Mouse (Mus musculus): Measurements from ENCODE around the gene Glis1. TPM values are rescaled to one million over a fixed set of nuclear protein-coding genes. Genes with fewer than 3 reads are reported as not detected.

Glis1 gene
- polyA plus RNA-seq, 1 experiment from 2014 or later = 4.9 TPM

GRCm38 (mm10) chr4:107538116-107538515, 103.7 kb downstream of the Glis1 start:
- no peak for ATAC-seq (ENCODE audit: low FRiP score, low read depth)
- no peaks in the 10 kb centered on the region for H3K27me3 ChIP-seq (replicated peaks)
- no peak overlapping the region for H3K27ac ChIP-seq
- WGBS = 42% methylated on average over 13 of the region's 13 CpGs
- no peak overlapping the region for H3K9ac ChIP-seq
- H3K9me3 ChIP-seq = no peaks in the 10 kb centered on the region
- H3K4me2 ChIP-seq (replicated peaks) = no peak overlapping the region; the same call in 1 of the 2 replicates
- no peaks in the 10 kb centered on the region for H3K36me3 ChIP-seq
- H3K4me3 ChIP-seq = no peak overlapping the region
- peaks cover 13% of the 10 kb centered on the region; the same call in 1 of the 2 replicates for H3K4me1 ChIP-seq

- H3K27ac ChIP-seq = no peak overlapping the region
- no peak overlapping the region for H3K4me2 ChIP-seq (replicated peaks)
- no peak overlapping the region for H3K9ac ChIP-seq
- peaks cover 13% of the 10 kb centered on the region; the same call in 1 of the 2 replicates for H3K4me1 ChIP-seq
- no peaks in the 10 kb centered on the region for H3K27me3 ChIP-seq (replicated peaks)
- ATAC-seq (ENCODE audit: low FRiP score, low read depth) = no peak
- WGBS = 66% methylated on average over 3 of the region's 3 CpGs
- H3K9me3 ChIP-seq = no peaks in the 10 kb centered on the region
- H3K4me3 ChIP-seq = no peak overlapping the region
- no peaks in the 10 kb centered on the region for H3K36me3 ChIP-seq
Observed at GRCm38 (mm10) chr4:107538561-107538960, 104.2 kb downstream of the Glis1 start.

GRCm38 (mm10) chr4:107539021-107539420, 104.6 kb downstream of the Glis1 start:
- Histone ChIP-seq H3K4me2 (replicated peaks) (no peak overlapping the region), H3K4me1 (peaks cover 13% of the 10 kb centered on the region; the same call in 1 of the 2 replicates), H3K36me3 (no peaks in the 10 kb centered on the region), H3K27ac (no peak overlapping the region), H3K4me3 (no peak overlapping the region), H3K9ac (no peak overlapping the region), H3K9me3 (no peaks in the 10 kb centered on the region), H3K27me3 (replicated peaks) (no peaks in the 10 kb centered on the region)
- ATAC-seq (ENCODE audit: low FRiP score, low read depth) = no peak
- WGBS = 70% methylated on average over 3 of the region's 3 CpGs

- peaks cover 18% of the 10 kb centered on the region for H3K4me1 ChIP-seq
- H3K4me3 ChIP-seq = no peak overlapping the region
- no peaks in the 10 kb centered on the region for H3K27me3 ChIP-seq (replicated peaks)
- 72% methylated on average over 4 of the region's 4 CpGs for WGBS
- H3K4me2 ChIP-seq (replicated peaks) = no peak overlapping the region
- no peaks in the 10 kb centered on the region for H3K36me3 ChIP-seq
- no peak for ATAC-seq (ENCODE audit: low FRiP score, low read depth)
- H3K9ac ChIP-seq = no peak overlapping the region
- no peaks in the 10 kb centered on the region for H3K9me3 ChIP-seq
- no peak overlapping the region for H3K27ac ChIP-seq
Observed at GRCm38 (mm10) chr4:107541821-107542220, 107.4 kb downstream of the Glis1 start.

- no peaks in the 10 kb centered on the region for H3K36me3 ChIP-seq
- H3K4me1 ChIP-seq = peaks cover 7% of the 10 kb centered on the region
- no peak overlapping the region for H3K27ac ChIP-seq
- H3K9me3 ChIP-seq = no peaks in the 10 kb centered on the region
- H3K27me3 ChIP-seq (replicated peaks) = no peaks in the 10 kb centered on the region
- no peak for ATAC-seq (ENCODE audit: low FRiP score, low read depth)
- no peak overlapping the region for H3K4me3 ChIP-seq
- 85% methylated on average over 5 of the region's 5 CpGs for WGBS
- no peak overlapping the region for H3K9ac ChIP-seq
- H3K4me2 ChIP-seq (replicated peaks) = no peak overlapping the region
Observed at GRCm38 (mm10) chr4:107544843-107545242, 110.5 kb downstream of the Glis1 start.

- WGBS = 87% methylated on average over 1 of the region's 1 CpGs
- Histone ChIP-seq H3K9me3 (no peaks in the 10 kb centered on the region), H3K27ac (no peak overlapping the region), H3K4me1 (peaks cover 7% of the 10 kb centered on the region), H3K36me3 (no peaks in the 10 kb centered on the region), H3K4me3 (no peak overlapping the region), H3K9ac (no peak overlapping the region), H3K27me3 (replicated peaks) (no peaks in the 10 kb centered on the region), H3K4me2 (replicated peaks) (no peak overlapping the region)
- ATAC-seq (ENCODE audit: low FRiP score, low read depth) = no peak
Observed at GRCm38 (mm10) chr4:107545726-107546125, 111.3 kb downstream of the Glis1 start.

- H3K9me3 ChIP-seq = no peaks in the 10 kb centered on the region
- WGBS = 33% methylated on average over 8 of the region's 8 CpGs
- H3K36me3 ChIP-seq = no peaks in the 10 kb centered on the region
- no peak overlapping the region for H3K27ac ChIP-seq
- peaks cover 7% of the 10 kb centered on the region for H3K4me1 ChIP-seq
- H3K9ac ChIP-seq = no peak overlapping the region
- H3K4me2 ChIP-seq (replicated peaks) = no peak overlapping the region
- 0 out of 2 replicates have a peak, but pooled peaks have one; percentile 25 for ATAC-seq (ENCODE audit: low FRiP score, low read depth)
- H3K4me3 ChIP-seq = no peak overlapping the region
- H3K27me3 ChIP-seq (replicated peaks) = no peaks in the 10 kb centered on the region
Observed at GRCm38 (mm10) chr4:107546525-107546924, 112.1 kb downstream of the Glis1 start.

GRCm38 (mm10) chr4:107550096-107550495, 115.7 kb downstream of the Glis1 start:
- H3K9me3 ChIP-seq = no peaks in the 10 kb centered on the region
- H3K27ac ChIP-seq = no peak overlapping the region
- no peaks in the 10 kb centered on the region for H3K36me3 ChIP-seq
- no peaks in the 10 kb centered on the region for H3K27me3 ChIP-seq (replicated peaks)
- no peak overlapping the region for H3K4me2 ChIP-seq (replicated peaks)
- no peak overlapping the region for H3K9ac ChIP-seq
- no peak for ATAC-seq (ENCODE audit: low FRiP score, low read depth)
- no peak overlapping the region for H3K4me3 ChIP-seq
- 88% methylated on average over 10 of the region's 10 CpGs for WGBS
- H3K4me1 ChIP-seq = peaks cover 7% of the 10 kb centered on the region

GRCm38 (mm10) chr4:107550546-107550945, 116.2 kb downstream of the Glis1 start:
- Histone ChIP-seq H3K4me3 (no peak overlapping the region), H3K4me1 (peaks cover 7% of the 10 kb centered on the region), H3K27me3 (replicated peaks) (no peaks in the 10 kb centered on the region), H3K9ac (no peak overlapping the region), H3K9me3 (no peaks in the 10 kb centered on the region), H3K36me3 (no peaks in the 10 kb centered on the region), H3K27ac (no peak overlapping the region), H3K4me2 (replicated peaks) (no peak overlapping the region)
- 88% methylated on average over 3 of the region's 3 CpGs for WGBS
- no peak for ATAC-seq (ENCODE audit: low FRiP score, low read depth)

GRCm38 (mm10) chr4:107552696-107553095, 118.3 kb downstream of the Glis1 start:
- Histone ChIP-seq H3K4me3 (no peak overlapping the region), H3K27ac (no peak overlapping the region), H3K4me1 (no peaks in the 10 kb centered on the region), H3K4me2 (replicated peaks) (no peak overlapping the region), H3K27me3 (replicated peaks) (no peaks in the 10 kb centered on the region), H3K9me3 (no peaks in the 10 kb centered on the region), H3K9ac (no peak overlapping the region), H3K36me3 (no peaks in the 10 kb centered on the region)
- 83% methylated on average over 5 of the region's 5 CpGs for WGBS
- ATAC-seq (ENCODE audit: low FRiP score, low read depth) = no peak

GRCm38 (mm10) chr4:107553774-107554173, 119.4 kb downstream of the Glis1 start:
- WGBS = 78% methylated on average over 5 of the region's 5 CpGs
- H3K4me1 ChIP-seq = no peaks in the 10 kb centered on the region
- H3K4me2 ChIP-seq (replicated peaks) = no peak overlapping the region
- ATAC-seq (ENCODE audit: low FRiP score, low read depth) = no peak
- no peak overlapping the region for H3K4me3 ChIP-seq
- H3K27me3 ChIP-seq (replicated peaks) = no peaks in the 10 kb centered on the region
- no peaks in the 10 kb centered on the region for H3K9me3 ChIP-seq
- H3K27ac ChIP-seq = no peak overlapping the region
- H3K36me3 ChIP-seq = no peaks in the 10 kb centered on the region
- no peak overlapping the region for H3K9ac ChIP-seq

- no peak overlapping the region for H3K27ac ChIP-seq
- H3K9me3 ChIP-seq = no peaks in the 10 kb centered on the region
- H3K4me2 ChIP-seq (replicated peaks) = no peak overlapping the region
- ATAC-seq (ENCODE audit: low FRiP score, low read depth) = no peak
- WGBS = 72% methylated on average over 3 of the region's 3 CpGs
- no peak overlapping the region for H3K4me3 ChIP-seq
- H3K36me3 ChIP-seq = no peaks in the 10 kb centered on the region
- peaks cover 7% of the 10 kb centered on the region; the same call in 1 of the 2 replicates for H3K4me1 ChIP-seq
- H3K9ac ChIP-seq = no peak overlapping the region
- no peaks in the 10 kb centered on the region for H3K27me3 ChIP-seq (replicated peaks)
Observed at GRCm38 (mm10) chr4:107558801-107559200, 124.4 kb downstream of the Glis1 start.

GRCm38 (mm10) chr4:107561056-107561455, 126.7 kb downstream of the Glis1 start:
- no peak for ATAC-seq (ENCODE audit: low FRiP score, low read depth)
- Histone ChIP-seq H3K4me3 (no peak overlapping the region), H3K9me3 (no peaks in the 10 kb centered on the region), H3K27me3 (replicated peaks) (no peaks in the 10 kb centered on the region), H3K4me2 (replicated peaks) (no peak overlapping the region), H3K36me3 (no peaks in the 10 kb centered on the region), H3K9ac (no peak overlapping the region), H3K4me1 (peaks cover 7% of the 10 kb centered on the region; the same call in 1 of the 2 replicates), H3K27ac (no peak overlapping the region)
- WGBS = 95% methylated on average over 2 of the region's 2 CpGs
